Mouse (Mus musculus): ENCODE results near the gene Olfr205. TPM values are rescaled to one million over a fixed set of nuclear protein-coding genes. Genes with fewer than 3 reads are reported as not detected.
"Not testable (repeated sequence)": the region's sequence is repeated elsewhere in the genome, so short reads cannot be mapped to it uniquely, and the experiment has no call there.

The Olfr205 gene
- polyA plus RNA-seq (2014; fragmentation: Nextera tagmentation; extraction: Ambion mirVana) = not detected in 2 replicates

GRCm38 (mm10) chr16:59331038-59331437, at the start of gene Olfr205:
Gene Olfr205, minus strand, starts transcription at chr16:59331138.
- Histone ChIP-seq H3K4me3 (ENCODE audit: low read depth, low read length) (no peak within 1 kb of the TSS), H3K4me2 (ENCODE audit: low read depth, low read length) (no peak within 1 kb of the TSS), H3K27me3 (ENCODE audit: control insufficient read depth, insufficient read depth, low read length) (no peaks in the 10 kb centered on the region), H3K9me3 (replicated peaks; ENCODE audit: control insufficient read depth, low read length) (no peaks in the 10 kb centered on the region), H3K27ac (replicated peaks; ENCODE audit: low read depth, low read length) (no peak within 1 kb of the TSS), H3K9ac (replicated peaks; ENCODE audit: low read length) (no peak within 1 kb of the TSS), H3K36me3 (replicated peaks; ENCODE audit: control insufficient read depth, insufficient read depth, low read depth, low read length) (no peaks in the 10 kb centered on the region), H3K4me1 (ENCODE audit: control insufficient read depth, insufficient read depth, low read length) (no peaks in the 10 kb centered on the region)
- no peak for DNase-seq (ENCODE audit: low spot score)
- no peak for ATAC-seq (replicated peaks; ENCODE audit: insufficient number of reproducible peaks, low FRiP score, low TSS enrichment, low read depth)

- Histone ChIP-seq H3K9ac (replicated peaks; ENCODE audit: low read length) (no peak within 1 kb of the TSS), H3K27ac (replicated peaks; ENCODE audit: low read depth, low read length) (no peak within 1 kb of the TSS), H3K9me3 (replicated peaks; ENCODE audit: control insufficient read depth, low read length) (no peaks in the 10 kb centered on the region), H3K36me3 (replicated peaks; ENCODE audit: control insufficient read depth, insufficient read depth, low read depth, low read length) (no peaks in the 10 kb centered on the region), H3K4me3 (ENCODE audit: low read depth, low read length) (no peak within 1 kb of the TSS), H3K27me3 (ENCODE audit: control insufficient read depth, insufficient read depth, low read length) (no peaks in the 10 kb centered on the region), H3K4me2 (ENCODE audit: low read depth, low read length) (no peak within 1 kb of the TSS), H3K4me1 (ENCODE audit: control insufficient read depth, insufficient read depth, low read length) (no peaks in the 10 kb centered on the region)
- ATAC-seq (replicated peaks; ENCODE audit: insufficient number of reproducible peaks, low FRiP score, low TSS enrichment, low read depth) (no peak), DNase-seq (ENCODE audit: low spot score) (no peak)
- WGBS = 78% methylated on average over 2 of the region's 2 CpGs
These were observed 33.0 kb upstream of the Olfr205 start, which contains the start of gene Olfr209 for GRCm38 (mm10) chr16:59363893-59364292. Gene Olfr209, minus strand, starts transcription at chr16:59363993.

GRCm38 (mm10) chr16:59349146-59349545, 18.2 kb upstream of the Olfr205 start, which contains the start of gene Olfr206:
Gene Olfr206, minus strand, starts transcription at chr16:59349246.
- no peak within 1 kb of the TSS for H3K9ac ChIP-seq (replicated peaks; ENCODE audit: low read length)
- DNase-seq (ENCODE audit: low spot score) (no peak), ATAC-seq (replicated peaks; ENCODE audit: insufficient number of reproducible peaks, low FRiP score, low TSS enrichment, low read depth) (no peak)
- no peaks in the 10 kb centered on the region for H3K36me3 ChIP-seq (replicated peaks; ENCODE audit: control insufficient read depth, insufficient read depth, low read depth, low read length)
- no peaks in the 10 kb centered on the region for H3K9me3 ChIP-seq (replicated peaks; ENCODE audit: control insufficient read depth, low read length)
- H3K4me3 ChIP-seq (ENCODE audit: low read depth, low read length) = no peak within 1 kb of the TSS
- no peak within 1 kb of the TSS for H3K4me2 ChIP-seq (ENCODE audit: low read depth, low read length)
- WGBS = 78% methylated on average over 1 of the region's 1 CpGs
- no peak within 1 kb of the TSS for H3K27ac ChIP-seq (replicated peaks; ENCODE audit: low read depth, low read length)
- H3K4me1 ChIP-seq (ENCODE audit: control insufficient read depth, insufficient read depth, low read length) = no peaks in the 10 kb centered on the region
- H3K27me3 ChIP-seq (ENCODE audit: control insufficient read depth, insufficient read depth, low read length) = no peaks in the 10 kb centered on the region

- not testable (repeated sequence) for DNase-seq (ENCODE audit: low spot score); H3K9me3 ChIP-seq (replicated peaks; ENCODE audit: control insufficient read depth, low read length); H3K36me3 ChIP-seq (replicated peaks; ENCODE audit: control insufficient read depth, insufficient read depth, low read depth, low read length); ATAC-seq (replicated peaks; ENCODE audit: insufficient number of reproducible peaks, low FRiP score, low TSS enrichment, low read depth); H3K27ac ChIP-seq (replicated peaks; ENCODE audit: low read depth, low read length); H3K4me1 ChIP-seq (ENCODE audit: control insufficient read depth, insufficient read depth, low read length); H3K4me3 ChIP-seq (ENCODE audit: low read depth, low read length); H3K4me2 ChIP-seq (ENCODE audit: low read depth, low read length); H3K27me3 ChIP-seq (ENCODE audit: control insufficient read depth, insufficient read depth, low read length); H3K9ac ChIP-seq (replicated peaks; ENCODE audit: low read length)
- WGBS = 65% methylated on average over 1 of the region's 1 CpGs
These were observed 7.7 kb downstream of the Olfr205 start for GRCm38 (mm10) chr16:59323262-59323661.

- no peak for DNase-seq (ENCODE audit: low spot score)
- Histone ChIP-seq H3K9ac (replicated peaks; ENCODE audit: low read length) (no peak within 1 kb of the TSS), H3K4me3 (ENCODE audit: low read depth, low read length) (no peak within 1 kb of the TSS), H3K27ac (replicated peaks; ENCODE audit: low read depth, low read length) (no peak within 1 kb of the TSS), H3K27me3 (ENCODE audit: control insufficient read depth, insufficient read depth, low read length) (no peaks in the 10 kb centered on the region), H3K9me3 (replicated peaks; ENCODE audit: control insufficient read depth, low read length) (no peaks in the 10 kb centered on the region), H3K4me2 (ENCODE audit: low read depth, low read length) (no peak within 1 kb of the TSS), H3K36me3 (replicated peaks; ENCODE audit: control insufficient read depth, insufficient read depth, low read depth, low read length) (no peaks in the 10 kb centered on the region), H3K4me1 (ENCODE audit: control insufficient read depth, insufficient read depth, low read length) (no peaks in the 10 kb centered on the region)
- no peak for ATAC-seq (replicated peaks; ENCODE audit: insufficient number of reproducible peaks, low FRiP score, low TSS enrichment, low read depth)
These were observed 12.8 kb downstream of the Olfr205 start, which contains the start of gene Olfr204 for GRCm38 (mm10) chr16:59318148-59318547. Gene Olfr204, minus strand, starts transcription at chr16:59318248.

- H3K9me3 ChIP-seq (replicated peaks; ENCODE audit: control insufficient read depth, low read length) = no peaks in the 10 kb centered on the region
- H3K4me3 ChIP-seq (ENCODE audit: low read depth, low read length) = no peak within 1 kb of the TSS
- no peak for DNase-seq (ENCODE audit: low spot score)
- no peak within 1 kb of the TSS for H3K27ac ChIP-seq (replicated peaks; ENCODE audit: low read depth, low read length)
- no peak within 1 kb of the TSS for H3K9ac ChIP-seq (replicated peaks; ENCODE audit: low read length)
- whole genome bisulfite sequencing = 84% methylated on average over 2 of the region's 2 CpGs
- no peak within 1 kb of the TSS for H3K4me2 ChIP-seq (ENCODE audit: low read depth, low read length)
- no peaks in the 10 kb centered on the region for H3K36me3 ChIP-seq (replicated peaks; ENCODE audit: control insufficient read depth, insufficient read depth, low read depth, low read length)
- H3K4me1 ChIP-seq (ENCODE audit: control insufficient read depth, insufficient read depth, low read length) = no peaks in the 10 kb centered on the region
- no peak for ATAC-seq (replicated peaks; ENCODE audit: insufficient number of reproducible peaks, low FRiP score, low TSS enrichment, low read depth)
- H3K27me3 ChIP-seq (ENCODE audit: control insufficient read depth, insufficient read depth, low read length) = no peaks in the 10 kb centered on the region
These were observed 32.4 kb downstream of the Olfr205 start, which contains the start of gene Olfr203 for GRCm38 (mm10) chr16:59298581-59298980. Gene Olfr203, plus strand, starts transcription at chr16:59298881.

- DNase-seq (ENCODE audit: low spot score); H3K4me3 ChIP-seq (ENCODE audit: low read depth, low read length); H3K27me3 ChIP-seq (ENCODE audit: control insufficient read depth, insufficient read depth, low read length); H3K36me3 ChIP-seq (replicated peaks; ENCODE audit: control insufficient read depth, insufficient read depth, low read depth, low read length); H3K9me3 ChIP-seq (replicated peaks; ENCODE audit: control insufficient read depth, low read length); H3K27ac ChIP-seq (replicated peaks; ENCODE audit: low read depth, low read length); H3K9ac ChIP-seq (replicated peaks; ENCODE audit: low read length); H3K4me2 ChIP-seq (ENCODE audit: low read depth, low read length); ATAC-seq (replicated peaks; ENCODE audit: insufficient number of reproducible peaks, low FRiP score, low TSS enrichment, low read depth); H3K4me1 ChIP-seq (ENCODE audit: control insufficient read depth, insufficient read depth, low read length): not testable (repeated sequence)
- 85% methylated on average over 9 of the region's 9 CpGs for WGBS
These were observed 43.4 kb downstream of the Olfr205 start for GRCm38 (mm10) chr16:59287576-59287975.

GRCm38 (mm10) chr16:59286693-59287092, 44.2 kb downstream of the Olfr205 start, which contains the start of gene Olfr202:
Gene Olfr202, minus strand, starts transcription at chr16:59286793.
- Histone ChIP-seq H3K4me2 (ENCODE audit: low read depth, low read length) (no peak within 1 kb of the TSS), H3K4me1 (ENCODE audit: control insufficient read depth, insufficient read depth, low read length) (no peaks in the 10 kb centered on the region), H3K27me3 (ENCODE audit: control insufficient read depth, insufficient read depth, low read length) (no peaks in the 10 kb centered on the region), H3K27ac (replicated peaks; ENCODE audit: low read depth, low read length) (no peak within 1 kb of the TSS), H3K4me3 (ENCODE audit: low read depth, low read length) (no peak within 1 kb of the TSS), H3K9ac (replicated peaks; ENCODE audit: low read length) (no peak within 1 kb of the TSS), H3K9me3 (replicated peaks; ENCODE audit: control insufficient read depth, low read length) (no peaks in the 10 kb centered on the region), H3K36me3 (replicated peaks; ENCODE audit: control insufficient read depth, insufficient read depth, low read depth, low read length) (no peaks in the 10 kb centered on the region)
- WGBS = 77% methylated on average over 1 of the region's 1 CpGs
- no peak for DNase-seq (ENCODE audit: low spot score)
- no peak for ATAC-seq (replicated peaks; ENCODE audit: insufficient number of reproducible peaks, low FRiP score, low TSS enrichment, low read depth)

Measured in embryonic facial prominence, embryonic 11.5 days (tissue).